11 mouse cellular contexts compared by ENCODE assay signal in the genomic region with DNA sequence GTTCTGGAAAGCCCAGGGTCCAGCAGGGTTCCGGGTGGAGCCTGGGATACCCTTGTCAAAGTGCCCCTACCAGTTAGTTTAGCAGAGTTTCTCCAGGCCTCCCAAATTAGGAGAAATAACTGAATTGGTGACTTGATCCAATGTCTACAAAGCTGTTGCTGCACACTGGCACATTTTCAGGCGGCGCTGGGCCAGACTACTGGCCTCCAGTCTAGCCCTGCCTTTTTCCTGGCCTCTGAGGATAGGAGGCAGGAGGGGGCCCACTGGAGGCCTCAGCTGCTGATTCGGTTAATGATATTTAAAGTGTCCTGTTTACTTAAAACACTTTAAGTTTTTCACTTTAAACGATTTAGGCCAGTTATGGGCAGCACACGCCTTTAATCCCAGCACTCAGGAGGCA. TPM values are rescaled to one million over a fixed set of nuclear protein-coding genes. Genes with fewer than 3 reads are reported as not detected.
DNase-seq lines count a peak whose midpoint lies in the region; ATAC-seq and TF ChIP-seq lines count a peak whose summit lies in the region.
"Had no signal": no experiment of that assay in that cellular context is flagged by ENCODE, and none has a peak within 500 bp of the region (broad histone marks: within the 10 kb centered on the region; RNA-seq: fewer than 3 reads in every experiment).

No protein-coding gene starts in this region.

- ATAC-seq in forebrain, postnatal 0 days: no peak
- ATAC-seq: forebrain, embryonic 13.5 days had no signal

- H3K9ac ChIP-seq in forebrain, postnatal 0 days: no peak overlapping the region
- H3K9ac ChIP-seq: forebrain, embryonic 13.5 days; neural tube, embryonic 13.5 days had no signal

- H3K36me3 ChIP-seq in forebrain, postnatal 0 days (ENCODE audit: insufficient read depth): no peaks in the 10 kb centered on the region
- H3K36me3 ChIP-seq: neural tube, embryonic 13.5 days had no signal

- intact Hi-C loops in heart, postnatal 25 days (cut with DNase I): no loop called here

- no peak for TF ChIP-seq CTCF in forebrain, postnatal 0 days (IDR thresholded peaks at IDR 0.05; ENCODE audit: low read depth)

- no peak overlapping the region for H3K4me2 ChIP-seq in forebrain, postnatal 0 days (ENCODE audit: low read depth)
- H3K4me2 ChIP-seq: forebrain, embryonic 13.5 days; neural tube, embryonic 13.5 days had no signal

- no peaks in the 10 kb centered on the region for H3K4me1 ChIP-seq in forebrain, postnatal 0 days (ENCODE audit: insufficient read depth)
- H3K4me1 ChIP-seq: forebrain, embryonic 13.5 days had no signal

- H3K27ac ChIP-seq in forebrain, postnatal 0 days (ENCODE audit: low read depth, low read length): no peak overlapping the region
- H3K27ac ChIP-seq: forebrain, embryonic 13.5 days; kidney, postnatal 0 days; macrophage; neural tube, embryonic 13.5 days had no signal

- no peak overlapping the region for H3K4me3 ChIP-seq in forebrain, postnatal 0 days (ENCODE audit: low read depth, low read length)
- H3K4me3 ChIP-seq: forebrain, embryonic 13.5 days; neural tube, embryonic 13.5 days had no signal

- no peaks in the 10 kb centered on the region for H3K9me3 ChIP-seq in forebrain, postnatal 0 days (ENCODE audit: low read length)
- H3K9me3 ChIP-seq: forebrain, embryonic 13.5 days; neural tube, embryonic 13.5 days had no signal

- WGBS in forebrain, postnatal 0 days: 74% methylated on average over 6 of the region's 6 CpGs

- peak; percentile 64 for DNase-seq in ovary, postnatal 36 days (ENCODE audit: low spot score)
- DNase-seq in ovary, postnatal 10 days (ENCODE audit: low spot score): no peak
- DNase-seq in gastrocnemius, postnatal 10 days: peak; percentile 87
- DNase-seq in heart, postnatal 25 days (ENCODE audit: low spot score): peak; percentile 70
- DNase-seq in lung, postnatal 36 days: peak; percentile 72
- DNase-seq in spleen, adult 18-20 months: no peak
- DNase-seq in forebrain, postnatal 0 days: no peak

- no peaks in the 10 kb centered on the region for H3K27me3 ChIP-seq in forebrain, postnatal 0 days (ENCODE audit: insufficient read depth, low read length)
- H3K27me3 ChIP-seq: forebrain, embryonic 13.5 days; neural tube, embryonic 13.5 days had no signal

RNA-seq across cellular contexts. Expression of gene Slc41a3, which starts 19.7 kb away (rescaled TPM):
- total RNA-seq in gastrocnemius, postnatal 10 days (2021): 10 to 100 TPM; 52.9 to 60.3 TPM
- 100 to 1,000 TPM in 1 of 2 experiments, 10 to 100 TPM in 1; 51.0 to 103 TPM for total RNA-seq in heart, postnatal 25 days (2021)
- 4.7 and 7.9 TPM in 2 replicates for total RNA-seq in forebrain, postnatal 0 days (2014; rRNA removed)
- polyA plus RNA-seq in forebrain, postnatal 0 days (2015; fragmentation: Nextera tagmentation; extraction: Ambion mirVana): 5.1 and 9.4 TPM in 2 replicates

Comparison
In these comparisons a context has a peak if more than half of its experiments do, and no peak if none do; other contexts are left out.
1. DNase-seq: peak in ovary, postnatal 36 days (single experiment), gastrocnemius, postnatal 10 days (single experiment), heart, postnatal 25 days (single experiment) and lung, postnatal 36 days (single experiment); none in ovary, postnatal 10 days (single experiment), spleen, adult 18-20 months (0 of 2) and forebrain, postnatal 0 days (single experiment).